Mouse (Mus musculus): Measurements from ENCODE around the gene Mr1.

DNA sequence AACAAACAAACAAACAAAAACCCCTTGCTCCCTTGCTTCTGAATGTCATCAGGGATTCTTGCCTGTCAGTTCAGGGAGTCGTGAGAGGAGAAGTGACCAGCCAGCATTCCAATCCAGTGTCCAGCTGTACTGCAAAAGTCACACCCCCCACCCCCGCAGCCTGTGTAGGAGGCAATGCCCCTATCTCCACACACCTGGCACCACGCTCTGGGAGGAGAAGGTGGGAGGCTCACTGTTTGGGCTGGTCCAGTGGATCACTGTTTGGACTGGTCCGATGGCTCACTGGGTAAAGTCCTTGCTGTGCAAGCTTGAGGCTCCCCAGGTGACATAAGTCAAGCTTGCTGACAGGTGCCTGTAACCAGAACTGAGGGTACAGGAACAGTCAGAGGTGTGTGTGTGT is 34.5 kb downstream of the Mr1 start:
- TF ChIP-seq POLR2A (IDR thresholded peaks at IDR 0.05; ENCODE audit: low read depth, low read length) (no peak), CTCF (IDR thresholded peaks at IDR 0.05; ENCODE audit: borderline replicate concordance, insufficient read depth, low read length) (no peak)

All from embryonic fibroblast, embryonic 13.5 days (primary cell).